Mouse (Mus musculus): ENCODE data around the gene Triobp.

Triobp gene

GRCm38 (mm10) chr15:78926021-78926919 lies 21.3 kb upstream of the Triobp start, which contains the start of gene Lgals1:
Gene Lgals1 (plus strand): TSS chr15:78926725.
- DNase-seq (ENCODE audit: inconsistent ontology term), result peak; percentile 98

- peak; percentile 60 for DNase-seq (ENCODE audit: inconsistent ontology term)
These were observed 20.3 kb upstream of the Triobp start for GRCm38 (mm10) chr15:78927021-78927787.

GRCm38 (mm10) chr15:78927788-78928457 lies 19.6 kb upstream of the Triobp start:
- DNase-seq (ENCODE audit: inconsistent ontology term), result peak; percentile 87

GRCm38 (mm10) chr15:78928539-78928938 lies 19.0 kb upstream of the Triobp start:
- DNase-seq (ENCODE audit: inconsistent ontology term), result peak; percentile 27

GRCm38 (mm10) chr15:78930192-78930706 lies 17.3 kb upstream of the Triobp start:
- no peak for DNase-seq (ENCODE audit: inconsistent ontology term)

- no peak for DNase-seq (ENCODE audit: inconsistent ontology term)
These were observed 16.6 kb upstream of the Triobp start for GRCm38 (mm10) chr15:78930801-78931426.

- DNase-seq (ENCODE audit: inconsistent ontology term), result peak; percentile 58
These were observed 15.9 kb upstream of the Triobp start for GRCm38 (mm10) chr15:78931577-78931976.

- DNase-seq (ENCODE audit: inconsistent ontology term), result peak; percentile 91
These were observed 12.7 kb upstream of the Triobp start, which contains the start of gene Nol12 for GRCm38 (mm10) chr15:78934784-78935320. Gene Nol12 (plus strand): TSS chr15:78934933.

GRCm38 (mm10) chr15:78936403-78936802 lies 11.1 kb upstream of the Triobp start:
- DNase-seq (ENCODE audit: inconsistent ontology term), result no peak

GRCm38 (mm10) chr15:78937311-78937710 lies 10.2 kb upstream of the Triobp start:
- DNase-seq (ENCODE audit: inconsistent ontology term), result no peak

GRCm38 (mm10) chr15:78937963-78938362 lies 9.6 kb upstream of the Triobp start:
- DNase-seq (ENCODE audit: inconsistent ontology term), result no peak

GRCm38 (mm10) chr15:78940325-78940724 lies 7.2 kb upstream of the Triobp start:
- DNase-seq (ENCODE audit: inconsistent ontology term), result no peak

GRCm38 (mm10) chr15:78942663-78943062 lies 4.9 kb upstream of the Triobp start:
- DNase-seq (ENCODE audit: inconsistent ontology term), result peak; percentile 90

- no peak for DNase-seq (ENCODE audit: inconsistent ontology term)
These were observed 1.3 kb upstream of the Triobp start for GRCm38 (mm10) chr15:78946232-78946631.

- DNase-seq (ENCODE audit: inconsistent ontology term), result no peak
These were observed 715 bp downstream of the Triobp start for GRCm38 (mm10) chr15:78948152-78948725.

- DNase-seq (ENCODE audit: inconsistent ontology term), result no peak
These were observed 1.4 kb downstream of the Triobp start for GRCm38 (mm10) chr15:78948883-78949282.

GRCm38 (mm10) chr15:78955663-78956062 lies 8.1 kb downstream of the Triobp start:
- no peak for DNase-seq (ENCODE audit: inconsistent ontology term)

GRCm38 (mm10) chr15:78956351-78956750 lies 8.8 kb downstream of the Triobp start:
- DNase-seq (ENCODE audit: inconsistent ontology term), result no peak

GRCm38 (mm10) chr15:78957021-78957420 lies 9.5 kb downstream of the Triobp start:
- DNase-seq (ENCODE audit: inconsistent ontology term), result no peak

GRCm38 (mm10) chr15:78959537-78959936 lies 12.0 kb downstream of the Triobp start:
- no peak for DNase-seq (ENCODE audit: inconsistent ontology term)

GRCm38 (mm10) chr15:78960088-78960487 lies 12.6 kb downstream of the Triobp start:
- peak; percentile 79 for DNase-seq (ENCODE audit: inconsistent ontology term)
